Mouse (Mus musculus) kidney, embryonic 16.5 days (tissue): ENCODE results near the gene Fam8a1. TPM values are rescaled to one million over a fixed set of nuclear protein-coding genes. Genes with fewer than 3 reads are reported as not detected.

Source experiments
- ATAC-seq: fragments of 200-750 bp; cut with Nextera tagmentation; 2 replicates; pipeline ENCODE4 v1.8.0; 2017; ENCODE audit warnings: moderate TSS enrichment; ENCODE audit not compliant: low FRiP score, low TSS enrichment
- H3K27ac ChIP-seq: fragments of 300-500 bp; sonication (generic); 2 replicates; pipeline ENCODE4 v1.5.1; 2014; ENCODE audit warnings: low read length
- H3K27me3 ChIP-seq: fragments of 300-500 bp; sonication (generic); 2 replicates; pipeline ENCODE4 v1.6.1; 2014; ENCODE audit warnings: low read length, control low read depth, mixed read lengths; ENCODE audit not compliant: insufficient read depth
- H3K36me3 ChIP-seq: fragments of 300-500 bp; sonication (generic); 2 replicates; pipeline ENCODE4 v1.6.1; 2014; ENCODE audit warnings: low read length, control low read depth, mixed read lengths; ENCODE audit not compliant: insufficient read depth
- H3K4me1 ChIP-seq: fragments of 300-500 bp; sonication (generic); 2 replicates; pipeline ENCODE4 v1.6.1; 2014; ENCODE audit warnings: low read length, control low read depth, mixed read lengths; ENCODE audit not compliant: insufficient read depth
- H3K4me2 ChIP-seq: fragments of 300-500 bp; sonication (generic); replicated peaks from 2 replicates; pipeline ENCODE4 v1.6.1; 2014; ENCODE audit warnings: low read depth, low read length
- H3K4me3 ChIP-seq: fragments of 300-500 bp; sonication (generic); 2 replicates; pipeline ENCODE4 v1.5.1; 2014; ENCODE audit warnings: mild to moderate bottlenecking, low read length
- H3K9ac ChIP-seq: fragments of 300-500 bp; sonication (generic); replicated peaks from 2 replicates; pipeline ENCODE4 v1.6.1; 2014; ENCODE audit warnings: low read length
- H3K9me3 ChIP-seq: fragments of 300-500 bp; sonication (generic); 2 replicates; pipeline ENCODE4 v1.6.1; 2016; ENCODE audit warnings: low read length, control low read depth
- WGBS: fragments of 180-500 bp; shearing (Covaris S2); extraction: QIAGEN DNeasy Blood & Tissue Kit; methylation state at CpG from one replicate; pipeline ENCODE4 v1.1.7; 2014; 5-methylcytosine and 5-hydroxymethylcytosine counted together
- polyA plus RNA-seq: library from polyadenylated mRNA; unstranded; fragments of >200 nt; fragmentation: Nextera tagmentation; extraction: Ambion mirVana; gene quantifications from 2 replicates; pipeline ENCODE4 v1.2.1, GENCODE M21; 2015

Gene Fam8a1
- polyA plus RNA-seq, 1 experiment from 2014 or later = 8.1 TPM

DNA sequence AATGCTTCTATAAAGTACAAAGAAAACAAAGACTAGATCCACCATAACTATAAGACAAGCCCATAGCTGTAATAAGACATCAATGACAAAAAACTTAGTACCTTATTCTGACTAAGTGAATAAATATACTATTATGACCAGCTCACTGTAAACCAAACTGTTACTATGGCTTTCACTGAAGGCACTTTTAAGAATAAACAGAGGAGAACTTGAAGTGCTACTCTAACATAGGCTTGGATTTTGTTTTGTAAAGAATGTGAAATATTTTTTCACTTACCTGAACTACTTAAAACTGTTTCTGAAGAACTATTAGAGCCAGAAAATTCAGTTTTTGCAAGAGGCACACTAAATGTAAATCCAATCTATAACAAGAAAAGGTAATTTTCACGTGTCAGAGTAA, 30.1 kb downstream of the Fam8a1 start:
- no peak for ATAC-seq
- peaks cover 7% of the 10 kb centered on the region; the same call in 1 of the 2 replicates for H3K36me3 ChIP-seq
- no peak overlapping the region for H3K4me2 ChIP-seq

DNA sequence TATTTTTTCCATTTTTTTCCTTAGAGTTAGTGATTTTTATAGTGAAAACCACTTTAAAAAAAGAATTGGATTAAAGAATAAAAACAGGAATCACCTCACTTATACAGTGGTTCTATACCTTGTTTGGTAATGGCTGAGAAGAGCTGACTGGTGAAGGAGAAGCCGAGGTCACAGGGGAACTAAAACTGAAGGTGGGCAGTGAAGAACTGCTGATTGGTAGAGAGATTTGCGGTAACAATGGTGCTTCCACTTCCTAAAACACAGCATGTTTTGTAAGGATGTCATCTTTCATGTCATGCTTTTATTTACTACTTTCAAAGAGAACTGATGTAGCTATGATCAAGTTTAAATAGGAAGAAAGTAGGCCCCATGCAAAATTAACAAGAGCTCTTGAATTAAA, 32.2 kb downstream of the Fam8a1 start:
- Histone ChIP-seq H3K27me3 (no peaks in the 10 kb centered on the region), H3K4me1 (no peaks in the 10 kb centered on the region), H3K4me2 (no peak overlapping the region), H3K4me3 (no peak overlapping the region), H3K27ac (no peak overlapping the region), H3K9me3 (no peaks in the 10 kb centered on the region), H3K36me3 (peaks cover 9% of the 10 kb centered on the region; the same call in 1 of the 2 replicates), H3K9ac (no peak overlapping the region)
- no peak for ATAC-seq
- 91% methylated on average over 2 of the region's 2 CpGs for WGBS

More for the DNA sequence above, 30.1 kb downstream of the Fam8a1 start:
- Histone ChIP-seq H3K9me3 (no peaks in the 10 kb centered on the region), H3K4me1 (no peaks in the 10 kb centered on the region), H3K27me3 (no peaks in the 10 kb centered on the region), H3K4me3 (no peak overlapping the region), H3K27ac (no peak overlapping the region), H3K9ac (no peak overlapping the region)
- 87% methylated on average over 1 of the region's 1 CpGs for WGBS

DNA sequence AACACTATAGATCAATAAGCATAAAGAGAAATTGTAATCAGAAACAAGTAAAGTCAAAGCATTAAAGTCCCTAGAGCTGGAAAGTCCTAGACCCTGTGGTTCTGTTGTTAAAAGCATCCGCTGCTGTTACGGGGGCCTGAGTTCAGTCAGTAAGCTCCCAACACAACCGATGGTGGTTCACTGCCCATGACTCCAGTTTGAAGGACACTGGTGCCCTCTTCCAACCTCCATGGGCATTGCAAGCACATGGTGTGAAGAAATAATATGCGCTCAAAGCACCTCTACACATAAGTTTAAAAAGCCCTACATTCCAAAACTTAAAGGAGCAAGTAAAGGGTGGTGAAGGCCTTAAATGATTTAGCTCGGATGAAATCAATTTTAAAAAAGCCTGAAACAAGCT, 33.8 kb downstream of the Fam8a1 start:
- H3K9me3 ChIP-seq = no peaks in the 10 kb centered on the region
- no peaks in the 10 kb centered on the region for H3K4me1 ChIP-seq
- 90% methylated on average over 5 of the region's 5 CpGs for WGBS
- no peak overlapping the region for H3K4me2 ChIP-seq
- peaks cover 8% of the 10 kb centered on the region; the same call in 1 of the 2 replicates for H3K36me3 ChIP-seq
- H3K27ac ChIP-seq = no peak overlapping the region
- H3K27me3 ChIP-seq = no peaks in the 10 kb centered on the region
- no peak overlapping the region for H3K4me3 ChIP-seq
- H3K9ac ChIP-seq = no peak overlapping the region
- ATAC-seq = no peak

DNA sequence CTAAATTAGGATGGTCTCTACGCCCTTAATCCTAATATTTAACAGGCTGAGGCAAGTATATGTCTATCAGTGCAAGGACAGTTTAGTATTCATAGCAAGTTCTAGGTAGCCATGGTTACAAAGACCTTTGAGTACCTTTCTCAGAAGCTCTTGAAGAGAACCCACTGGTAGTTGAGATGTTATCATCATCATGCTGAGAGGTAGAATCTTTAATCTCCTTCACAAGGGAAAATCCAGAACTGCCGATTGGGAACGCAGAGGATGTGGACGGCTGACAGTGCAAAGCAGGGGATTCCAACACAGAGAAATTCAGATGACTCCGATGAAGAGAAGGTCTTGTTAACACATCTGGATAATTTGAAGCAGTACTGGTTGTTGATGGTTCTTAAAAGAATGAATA, 44.2 kb downstream of the Fam8a1 start:
- Histone ChIP-seq H3K9ac (no peak overlapping the region), H3K4me2 (no peak overlapping the region), H3K4me1 (no peaks in the 10 kb centered on the region), H3K36me3 (peaks cover 27% of the 10 kb centered on the region), H3K27ac (no peak overlapping the region), H3K9me3 (no peaks in the 10 kb centered on the region), H3K4me3 (no peak overlapping the region), H3K27me3 (no peaks in the 10 kb centered on the region)
- ATAC-seq = no peak
- 92% methylated on average over 5 of the region's 5 CpGs for WGBS

DNA sequence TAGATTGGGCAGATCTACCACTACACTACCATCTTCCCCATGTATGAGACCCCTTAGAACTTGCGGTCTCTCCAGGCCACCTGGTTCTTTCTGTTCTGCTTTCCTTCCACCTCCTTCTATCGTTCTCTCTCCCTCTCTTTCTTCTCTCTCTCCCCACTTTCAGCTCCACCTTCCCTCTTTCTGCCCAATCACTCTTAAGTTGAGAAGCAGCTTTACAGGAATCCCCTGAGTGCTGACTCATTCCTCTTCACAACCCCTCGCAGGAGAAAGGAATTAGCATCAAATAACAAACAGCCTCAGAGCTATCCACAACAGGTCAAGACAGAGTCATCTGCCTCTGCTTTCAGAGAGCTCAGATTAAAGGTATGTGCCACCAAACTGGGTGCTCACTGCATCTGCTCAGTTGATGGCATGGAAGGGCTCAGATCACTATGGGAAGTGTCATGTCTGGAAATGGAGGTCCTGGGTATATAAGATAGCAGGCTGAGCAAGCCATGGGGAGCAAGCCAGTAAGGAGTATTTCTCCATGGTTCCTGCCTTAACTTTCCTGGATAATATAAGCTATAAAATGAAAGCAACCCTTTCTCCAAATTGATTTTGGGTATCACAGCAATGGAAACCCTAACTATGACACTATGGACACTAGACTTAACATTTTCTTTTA, 46.8 kb downstream of the Fam8a1 start:
- Histone ChIP-seq H3K9me3 (no peaks in the 10 kb centered on the region), H3K4me3 (no peak overlapping the region), H3K27ac (no peak overlapping the region), H3K36me3 (peaks cover 16% of the 10 kb centered on the region), H3K4me1 (no peaks in the 10 kb centered on the region), H3K4me2 (no peak overlapping the region), H3K27me3 (no peaks in the 10 kb centered on the region), H3K9ac (no peak overlapping the region)
- WGBS = 67% methylated on average over 3 of the region's 3 CpGs
- no peak for ATAC-seq

DNA sequence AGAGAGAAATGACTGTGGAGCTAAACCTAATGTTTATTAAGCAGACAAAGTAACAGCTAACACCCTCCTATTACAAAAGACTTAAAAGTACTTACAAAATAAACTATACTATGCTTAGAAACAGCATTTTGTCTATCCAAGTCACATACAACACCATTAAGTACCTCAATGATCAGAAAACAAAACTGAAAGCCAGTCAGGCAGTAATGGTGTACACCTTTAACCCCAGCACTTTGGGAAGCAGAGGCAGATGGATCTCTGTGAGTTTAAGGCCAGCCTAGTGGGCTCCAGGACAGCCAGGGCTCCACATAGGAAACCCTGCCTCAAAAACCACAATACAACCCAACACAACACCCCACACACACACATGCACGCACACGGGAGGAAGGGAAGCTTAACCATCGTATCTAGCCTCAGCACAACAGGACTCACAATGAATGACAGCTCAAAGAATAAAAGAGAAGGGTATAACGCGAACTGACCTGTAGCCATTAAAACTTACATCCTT, 49.6 kb downstream of the Fam8a1 start:
- no peak overlapping the region for H3K4me2 ChIP-seq
- H3K9me3 ChIP-seq = no peaks in the 10 kb centered on the region
- no peak overlapping the region for H3K4me3 ChIP-seq
- no peak overlapping the region for H3K9ac ChIP-seq
- H3K4me1 ChIP-seq = no peaks in the 10 kb centered on the region
- no peak for ATAC-seq
- H3K36me3 ChIP-seq = peaks cover 6% of the 10 kb centered on the region; the same call in 1 of the 2 replicates
- no peak overlapping the region for H3K27ac ChIP-seq
- H3K27me3 ChIP-seq = no peaks in the 10 kb centered on the region
- WGBS = 78% methylated on average over 5 of the region's 5 CpGs

DNA sequence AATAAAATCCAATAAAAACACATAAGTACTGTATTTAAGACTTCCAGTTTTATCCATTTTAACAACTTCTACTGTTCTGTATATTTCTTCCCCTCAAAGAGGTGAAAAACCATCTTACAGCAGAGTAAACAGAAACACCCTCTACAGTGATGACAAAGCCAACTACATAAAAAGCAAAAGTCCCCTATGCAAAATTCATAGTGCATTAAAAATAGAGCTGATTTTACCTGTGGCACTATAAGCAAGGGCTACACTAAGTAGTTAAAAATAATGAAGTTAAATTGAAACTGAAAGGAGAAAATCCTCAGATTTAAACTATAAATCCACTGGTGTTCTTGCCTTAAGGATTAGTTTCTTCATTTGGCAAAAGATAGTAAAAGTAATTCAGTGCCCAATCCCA, 51.7 kb downstream of the Fam8a1 start:
- Histone ChIP-seq H3K4me2 (no peak overlapping the region), H3K4me1 (peaks cover 15% of the 10 kb centered on the region), H3K9me3 (no peaks in the 10 kb centered on the region), H3K27me3 (no peaks in the 10 kb centered on the region), H3K4me3 (no peak overlapping the region), H3K27ac (no peak overlapping the region), H3K9ac (no peak overlapping the region), H3K36me3 (peaks cover 4% of the 10 kb centered on the region; the same call in 1 of the 2 replicates)
- ATAC-seq = no peak

DNA sequence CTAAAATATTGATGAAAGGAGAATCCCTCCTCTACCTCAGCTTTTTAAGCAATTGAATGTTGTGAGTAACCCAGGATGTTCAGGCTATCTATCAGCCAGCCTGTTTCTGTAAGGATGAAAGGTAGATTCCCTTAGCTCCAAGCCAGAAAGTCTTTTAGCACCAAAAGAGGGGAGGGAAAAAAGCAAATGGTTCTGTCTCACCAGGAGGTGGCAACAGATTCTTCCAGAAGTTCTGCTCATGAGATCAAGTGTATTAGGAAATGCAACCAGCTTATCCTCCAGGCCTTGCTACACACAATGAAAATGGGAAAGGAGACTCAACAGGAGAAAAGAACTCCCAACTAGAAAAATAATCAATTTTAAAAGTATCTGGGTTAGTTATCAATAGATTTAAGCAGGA, 55.0 kb downstream of the Fam8a1 start:
- Histone ChIP-seq H3K4me1 (peaks cover 19% of the 10 kb centered on the region), H3K9me3 (no peaks in the 10 kb centered on the region), H3K36me3 (no peaks in the 10 kb centered on the region), H3K27me3 (no peaks in the 10 kb centered on the region), H3K4me2 (peak overlapping the region; percentile 29; the same call in 1 of the 2 replicates), H3K4me3 (no peak overlapping the region), H3K27ac (no peak overlapping the region), H3K9ac (0 out of 2 replicates have a peak overlapping the region, but pooled peaks have one; percentile 26)
- no peak for ATAC-seq

DNA sequence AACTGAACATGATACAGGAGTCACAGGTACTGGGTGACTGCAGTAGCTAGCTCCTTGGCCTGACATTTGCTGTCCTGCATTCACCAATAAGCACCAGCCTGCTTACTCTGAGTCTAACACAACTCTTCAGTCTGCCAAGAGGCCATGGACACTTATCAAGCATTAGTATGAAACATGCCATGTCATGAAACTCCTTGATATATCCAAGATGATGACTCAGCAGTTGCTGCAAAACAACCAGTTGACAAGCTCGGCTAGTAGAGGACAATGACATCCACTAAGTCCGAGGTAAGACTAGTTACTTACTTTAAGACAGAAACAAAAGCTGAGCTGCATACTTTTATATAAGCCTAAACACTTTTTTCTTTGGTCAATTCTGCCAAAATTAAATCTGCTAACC, 55.9 kb downstream of the Fam8a1 start:
- no peaks in the 10 kb centered on the region for H3K27me3 ChIP-seq
- peak overlapping the region; percentile 45 for H3K4me2 ChIP-seq
- no peaks in the 10 kb centered on the region for H3K9me3 ChIP-seq
- peak overlapping the region; percentile 31; the same call in 1 of the 2 replicates for H3K9ac ChIP-seq
- peaks cover 19% of the 10 kb centered on the region for H3K4me1 ChIP-seq
- 0 out of 2 replicates have a peak overlapping the region, but pooled peaks have one; percentile 13 for H3K4me3 ChIP-seq
- H3K27ac ChIP-seq = no peak overlapping the region
- WGBS = 28% methylated on average over 2 of the region's 2 CpGs
- H3K36me3 ChIP-seq = no peaks in the 10 kb centered on the region
- no peak for ATAC-seq

DNA sequence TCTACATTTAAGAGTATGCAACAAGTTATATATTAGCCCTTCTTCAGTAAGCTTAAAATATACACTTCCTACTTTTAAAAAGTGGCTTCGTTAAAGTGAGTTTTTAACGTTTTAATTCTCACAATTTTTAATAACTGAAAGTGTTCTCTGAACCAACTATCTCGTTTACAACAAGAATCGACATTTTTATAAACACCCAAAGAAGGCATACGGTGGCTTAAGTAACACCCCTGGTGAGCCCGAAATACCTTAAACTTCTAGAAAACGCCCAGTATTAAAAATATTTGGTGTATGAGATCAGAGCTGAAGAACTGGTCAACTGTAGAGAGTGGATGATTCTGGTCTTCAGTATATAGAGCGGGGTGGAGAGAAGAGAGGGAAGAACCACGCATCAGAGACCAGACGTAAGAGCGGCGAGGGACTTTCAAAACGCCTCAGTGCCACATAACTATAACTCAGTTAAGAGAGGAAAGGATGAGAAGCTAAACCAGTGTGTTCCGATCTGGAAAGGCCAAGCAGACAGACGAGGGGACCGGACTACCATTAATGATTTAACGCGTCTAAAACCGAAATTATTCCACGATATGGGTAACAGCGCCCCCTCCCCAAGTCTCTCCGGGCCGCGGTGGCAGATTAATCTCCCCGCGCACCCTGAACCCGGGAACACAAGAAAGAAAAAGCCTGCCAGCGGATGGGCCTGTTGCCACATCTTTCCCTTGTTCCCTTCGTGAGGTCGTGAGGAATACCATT, 57.1 kb downstream of the Fam8a1 start:
- Histone ChIP-seq H3K4me3 (peak overlapping the region; percentile 99), H3K27ac (peak overlapping the region; percentile 96), H3K4me2 (peak overlapping the region; percentile 80), H3K9me3 (no peaks in the 10 kb centered on the region), H3K4me1 (peaks cover 19% of the 10 kb centered on the region), H3K27me3 (no peaks in the 10 kb centered on the region), H3K9ac (peak overlapping the region; percentile 96), H3K36me3 (no peaks in the 10 kb centered on the region)
- ATAC-seq = no peak
- WGBS = under 1% methylated on average over 30 of the region's 30 CpGs
